Mouse (Mus musculus) neural tube, embryonic 14.5 days (tissue): ENCODE results near the gene Bnipl. TPM values are rescaled to one million over a fixed set of nuclear protein-coding genes. Genes with fewer than 3 reads are reported as not detected.

Experiments
- ATAC-seq: fragments of 200-750 bp; cut with Nextera tagmentation; 2 replicates; pipeline ENCODE4 v1.8.0; 2017; ENCODE audit warnings: low read depth, mild to moderate bottlenecking, moderate TSS enrichment, moderate library complexity
- H3K27ac ChIP-seq: fragments of 300-500 bp; sonication (generic); 2 replicates; pipeline ENCODE4 v1.5.1; 2014; ENCODE audit warnings: low read depth, mild to moderate bottlenecking, control low read depth, low read length, moderate library complexity, mixed read lengths
- H3K27me3 ChIP-seq: fragments of 300-500 bp; sonication (generic); 2 replicates; pipeline ENCODE4 v1.6.1; 2014; ENCODE audit warnings: low read length; ENCODE audit not compliant: control insufficient read depth, insufficient read depth
- H3K36me3 ChIP-seq: fragments of 300-500 bp; sonication (generic); 2 replicates; pipeline ENCODE4 v1.6.1; 2014; ENCODE audit warnings: low read length, mixed read lengths; ENCODE audit not compliant: control insufficient read depth, insufficient read depth
- H3K4me1 ChIP-seq: fragments of 300-500 bp; sonication (generic); 2 replicates; pipeline ENCODE4 v1.6.1; 2014; ENCODE audit warnings: low read length; ENCODE audit not compliant: control insufficient read depth, insufficient read depth
- H3K4me2 ChIP-seq: fragments of 300-500 bp; sonication (generic); 2 replicates; pipeline ENCODE4 v1.6.1; 2014; ENCODE audit warnings: mild to moderate bottlenecking, low read depth, low read length, control low read depth
- H3K4me3 ChIP-seq: fragments of 300-500 bp; sonication (generic); 2 replicates; pipeline ENCODE4 v1.5.1; 2014; ENCODE audit warnings: low read depth, low read length, control low read depth, mixed read lengths
- H3K9ac ChIP-seq: fragments of 300-500 bp; sonication (generic); replicated peaks from 2 replicates; pipeline ENCODE4 v1.6.1; 2014; ENCODE audit warnings: low read depth, mild to moderate bottlenecking, control low read depth, low read length, mixed read lengths
- H3K9me3 ChIP-seq: fragments of 300-500 bp; sonication (generic); 2 replicates; pipeline ENCODE4 v1.6.1; 2016; ENCODE audit warnings: low read length; ENCODE audit not compliant: control insufficient read depth
- WGBS: fragments of 180-500 bp; shearing (Covaris S2); extraction: QIAGEN DNeasy Blood & Tissue Kit; methylation state at CpG from one replicate; pipeline ENCODE4 v1.1.7; 2014; 5-methylcytosine and 5-hydroxymethylcytosine counted together
- polyA plus RNA-seq: library from polyadenylated mRNA; unstranded; fragments of >200 nt; fragmentation: Nextera tagmentation; extraction: Ambion mirVana; gene quantifications from 2 replicates; pipeline ENCODE4 v1.2.1, GENCODE M21; 2014

Gene Bnipl
- polyA plus RNA-seq, 1 experiment from 2014 or later: 0.28 TPM

DNA sequence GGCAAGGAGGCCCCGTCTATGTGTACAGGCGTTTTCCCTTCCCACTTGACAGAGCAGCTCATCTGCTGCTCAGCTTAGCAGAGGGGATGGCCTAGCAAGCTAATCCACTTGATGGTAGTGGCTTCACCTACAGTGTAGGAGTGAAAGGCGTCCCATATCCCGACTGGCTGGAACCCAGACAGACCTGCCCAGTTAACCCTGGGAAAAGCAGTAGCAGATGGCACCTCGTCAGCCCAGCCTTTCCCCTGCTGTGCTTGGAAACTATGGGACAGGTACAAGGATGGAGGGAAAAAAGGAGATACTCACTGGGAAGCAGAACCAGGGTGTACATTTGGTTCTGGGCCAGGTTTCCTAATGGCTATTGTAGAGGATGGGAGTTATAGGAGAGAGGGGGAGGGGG, 632 bp downstream of the Bnipl start:
- H3K9ac ChIP-seq: no peak overlapping the region
- no peaks in the 10 kb centered on the region for H3K4me1 ChIP-seq
- ATAC-seq: no peak
- H3K4me3 ChIP-seq: no peak overlapping the region
- H3K27me3 ChIP-seq: no peaks in the 10 kb centered on the region
- H3K4me2 ChIP-seq: no peak overlapping the region
- no peaks in the 10 kb centered on the region for H3K9me3 ChIP-seq
- H3K36me3 ChIP-seq: peaks cover 10% of the 10 kb centered on the region
- WGBS: 76% methylated on average over 5 of the region's 5 CpGs
- no peak overlapping the region for H3K27ac ChIP-seq

DNA sequence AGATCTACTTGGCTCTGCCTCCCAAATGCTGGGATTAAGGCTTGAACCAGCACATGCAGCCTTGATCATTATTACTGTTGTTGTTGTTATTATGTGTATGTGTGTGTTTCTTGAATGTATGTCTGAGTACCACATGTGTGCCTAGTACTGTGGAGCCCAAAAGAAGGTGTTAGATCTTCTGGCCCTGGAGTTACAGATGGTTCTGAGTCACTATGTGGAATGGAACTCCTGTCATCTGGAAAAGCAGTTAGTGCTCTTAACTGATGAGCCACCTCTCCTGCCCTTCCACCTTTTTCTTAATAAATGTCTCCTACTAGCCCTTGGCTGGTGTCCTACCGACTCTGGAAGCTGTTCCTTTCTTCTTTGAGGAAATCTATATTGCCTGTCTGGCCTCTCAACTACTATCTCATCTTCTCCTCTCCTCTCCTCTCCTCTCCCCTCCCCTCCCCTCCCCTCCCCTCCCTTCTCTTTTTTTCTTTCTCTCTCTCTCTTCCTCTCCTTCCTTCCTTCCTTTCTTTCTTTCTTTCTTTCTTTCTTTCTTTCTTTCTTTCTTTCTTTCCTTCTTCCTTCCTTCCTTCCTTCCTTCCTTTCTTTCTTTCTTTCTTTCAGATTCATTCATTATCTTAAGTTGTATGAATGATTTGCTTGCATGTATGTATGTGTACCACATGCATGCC, 3.2 kb downstream of the Bnipl start:
- WGBS: 68% methylated on average over 1 of the region's 1 CpGs
- ATAC-seq: no peak
- H3K9ac ChIP-seq: no peak overlapping the region
- no peaks in the 10 kb centered on the region for H3K27me3 ChIP-seq
- no peak overlapping the region for H3K4me2 ChIP-seq
- no peaks in the 10 kb centered on the region for H3K9me3 ChIP-seq
- no peaks in the 10 kb centered on the region for H3K4me1 ChIP-seq
- H3K36me3 ChIP-seq: no peaks in the 10 kb centered on the region
- H3K27ac ChIP-seq: no peak overlapping the region
- no peak overlapping the region for H3K4me3 ChIP-seq

DNA sequence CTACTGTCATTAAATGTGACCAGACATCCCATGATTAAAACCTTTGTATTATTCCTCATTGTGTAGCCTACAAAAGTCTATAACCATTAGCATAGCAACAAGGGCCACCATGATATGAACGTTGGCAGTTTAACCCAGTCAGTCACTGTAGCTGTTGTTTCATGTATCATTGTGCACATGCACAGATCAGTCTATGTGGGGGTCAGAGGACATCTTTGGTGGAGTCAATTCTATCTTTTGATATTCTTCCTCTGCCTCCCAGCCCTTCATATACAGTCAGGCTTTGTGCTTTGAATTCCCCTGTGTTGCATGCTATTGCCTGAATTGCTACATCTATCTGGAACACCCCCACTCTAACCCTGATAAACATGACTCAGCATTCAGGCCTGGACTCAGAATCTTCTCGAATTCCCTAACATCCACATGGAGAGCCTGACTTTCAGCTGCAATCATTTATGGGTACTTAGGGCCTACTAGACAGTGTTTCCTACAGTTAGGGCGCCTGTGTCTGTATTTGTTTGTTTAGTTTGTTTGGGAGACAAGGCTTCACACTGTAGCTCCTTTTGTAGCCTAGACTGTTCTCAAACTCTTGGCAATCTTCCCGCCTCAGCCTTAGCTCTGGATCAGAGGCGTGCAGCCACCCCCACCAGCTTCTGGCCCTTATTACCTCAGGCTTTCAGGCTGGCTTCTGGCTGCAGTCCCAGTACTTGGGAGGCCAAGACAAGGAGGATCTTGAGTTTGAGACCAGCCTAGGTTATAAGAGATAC, 4.3 kb downstream of the Bnipl start:
- H3K9ac ChIP-seq: no peak overlapping the region
- no peak overlapping the region for H3K4me3 ChIP-seq
- no peak for ATAC-seq
- no peaks in the 10 kb centered on the region for H3K9me3 ChIP-seq
- H3K27me3 ChIP-seq: no peaks in the 10 kb centered on the region
- H3K36me3 ChIP-seq: no peaks in the 10 kb centered on the region
- H3K4me1 ChIP-seq: no peaks in the 10 kb centered on the region
- no peak overlapping the region for H3K27ac ChIP-seq
- 81% methylated on average over 5 of the region's 5 CpGs for WGBS
- H3K4me2 ChIP-seq: no peak overlapping the region

DNA sequence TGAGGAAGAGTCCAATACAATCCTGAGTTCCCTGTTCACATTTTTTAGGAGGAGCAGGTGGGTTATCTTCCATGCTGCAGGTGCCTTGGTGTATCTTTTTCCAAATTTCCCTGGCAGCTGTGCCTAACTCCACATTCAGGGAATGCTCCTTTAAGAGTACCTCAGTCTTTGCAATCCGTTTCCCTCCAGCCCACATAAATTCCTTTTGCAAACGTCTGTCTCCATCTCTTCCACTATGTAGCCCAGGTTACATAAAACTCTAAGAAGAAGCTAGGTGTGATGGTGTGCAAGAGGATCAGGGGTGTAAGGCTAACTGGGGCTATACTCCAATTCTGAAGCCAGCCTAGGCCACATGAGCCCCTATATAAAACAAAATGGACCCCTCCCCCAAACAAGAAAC, 7.9 kb downstream of the Bnipl start:
- H3K4me1 ChIP-seq: no peaks in the 10 kb centered on the region
- no peaks in the 10 kb centered on the region for H3K9me3 ChIP-seq
- H3K27me3 ChIP-seq: no peaks in the 10 kb centered on the region
- no peak overlapping the region for H3K4me2 ChIP-seq
- no peaks in the 10 kb centered on the region for H3K36me3 ChIP-seq
- no peak overlapping the region for H3K9ac ChIP-seq
- H3K4me3 ChIP-seq: no peak overlapping the region
- no peak overlapping the region for H3K27ac ChIP-seq
- 88% methylated on average over 2 of the region's 2 CpGs for WGBS
- no peak for ATAC-seq

DNA sequence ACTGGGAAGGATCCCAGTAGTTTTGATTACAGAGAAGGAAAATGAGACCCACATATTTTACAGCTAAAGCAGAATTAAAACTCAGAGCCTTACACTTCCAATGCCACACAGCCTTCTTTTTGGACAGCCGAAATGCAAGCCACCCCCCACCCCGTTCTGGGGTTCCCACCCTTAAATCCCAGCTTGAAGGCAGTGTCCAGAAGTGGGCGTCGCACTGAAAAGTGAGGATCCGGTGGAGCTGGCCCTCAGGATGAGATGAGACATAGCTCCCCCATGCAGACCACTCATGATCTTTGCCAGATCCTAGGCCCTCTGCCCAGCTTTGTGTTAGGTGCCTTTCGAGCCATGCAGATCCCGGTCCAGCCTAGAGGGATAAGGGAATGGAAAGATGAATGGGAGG, 9.5 kb downstream of the Bnipl start, which contains the start of gene Gm128:
Gm128 (minus strand) TSS at position 101 of the 400 bp plus-strand sequence.
- H3K9me3 ChIP-seq: no peaks in the 10 kb centered on the region
- H3K4me3 ChIP-seq: no peak within 1 kb of the TSS
- no peak within 1 kb of the TSS for H3K9ac ChIP-seq
- H3K4me2 ChIP-seq: no peak within 1 kb of the TSS
- H3K27ac ChIP-seq: no peak within 1 kb of the TSS
- no peaks in the 10 kb centered on the region for H3K36me3 ChIP-seq
- H3K27me3 ChIP-seq: no peaks in the 10 kb centered on the region
- 78% methylated on average over 7 of the region's 7 CpGs for WGBS
- H3K4me1 ChIP-seq: no peaks in the 10 kb centered on the region
- ATAC-seq: no peak

DNA sequence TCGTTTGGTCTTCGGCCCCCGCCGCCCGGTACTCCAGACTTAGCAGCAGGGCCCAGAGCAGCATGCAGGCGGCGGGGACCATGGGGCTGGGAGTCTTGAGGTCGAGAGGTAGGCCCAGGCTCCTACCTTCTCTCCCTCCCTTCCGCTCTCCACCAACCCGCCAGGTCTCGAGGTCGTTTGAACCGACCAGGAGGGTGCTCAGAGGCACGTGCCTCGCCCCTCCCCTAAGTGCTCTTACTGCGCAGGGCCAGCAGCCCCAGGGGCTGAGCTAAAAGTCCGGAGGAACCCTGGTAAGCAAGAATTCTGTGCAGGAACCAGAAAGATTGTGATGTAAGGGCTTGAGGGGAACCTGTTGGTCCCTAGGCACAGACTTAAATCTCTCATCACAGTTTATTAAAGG, 10.1 kb downstream of the Bnipl start:
- no peak overlapping the region for H3K4me2 ChIP-seq
- no peak overlapping the region for H3K4me3 ChIP-seq
- H3K9ac ChIP-seq: no peak overlapping the region
- H3K36me3 ChIP-seq: 0 out of 2 replicates have a peak, but pooled peaks cover 3% of the 10 kb centered on the region
- no peak overlapping the region for H3K27ac ChIP-seq
- H3K27me3 ChIP-seq: no peaks in the 10 kb centered on the region
- no peak for ATAC-seq
- H3K4me1 ChIP-seq: no peaks in the 10 kb centered on the region
- H3K9me3 ChIP-seq: no peaks in the 10 kb centered on the region
- 41% methylated on average over 17 of the region's 17 CpGs for WGBS

DNA sequence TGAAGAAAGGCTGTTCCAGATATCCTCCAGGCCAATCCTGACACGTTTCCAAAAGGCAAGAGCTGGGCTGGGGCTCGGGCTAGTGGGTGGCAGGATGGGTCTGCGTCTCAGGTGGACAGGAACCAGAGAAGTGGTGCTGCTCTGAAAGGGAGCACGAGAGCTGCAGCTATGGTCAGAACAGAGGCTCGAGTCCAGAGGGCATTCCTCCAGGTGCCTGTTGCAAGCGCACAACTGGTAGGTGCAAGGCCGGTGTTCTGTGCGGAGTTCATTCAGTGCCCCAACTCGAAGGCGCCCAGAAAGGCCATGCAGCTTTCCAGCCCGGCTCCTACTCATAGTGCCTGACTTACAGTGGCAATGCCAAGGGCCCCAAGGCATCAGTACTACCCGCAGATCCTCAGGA, 11.0 kb downstream of the Bnipl start:
- ATAC-seq: no peak
- Histone ChIP-seq H3K4me1 (no peaks in the 10 kb centered on the region), H3K9me3 (no peaks in the 10 kb centered on the region), H3K27ac (no peak overlapping the region), H3K9ac (no peak overlapping the region), H3K27me3 (no peaks in the 10 kb centered on the region), H3K4me2 (no peak overlapping the region), H3K4me3 (no peak overlapping the region), H3K36me3 (peaks cover 11% of the 10 kb centered on the region)
- WGBS: 93% methylated on average over 12 of the region's 12 CpGs

DNA sequence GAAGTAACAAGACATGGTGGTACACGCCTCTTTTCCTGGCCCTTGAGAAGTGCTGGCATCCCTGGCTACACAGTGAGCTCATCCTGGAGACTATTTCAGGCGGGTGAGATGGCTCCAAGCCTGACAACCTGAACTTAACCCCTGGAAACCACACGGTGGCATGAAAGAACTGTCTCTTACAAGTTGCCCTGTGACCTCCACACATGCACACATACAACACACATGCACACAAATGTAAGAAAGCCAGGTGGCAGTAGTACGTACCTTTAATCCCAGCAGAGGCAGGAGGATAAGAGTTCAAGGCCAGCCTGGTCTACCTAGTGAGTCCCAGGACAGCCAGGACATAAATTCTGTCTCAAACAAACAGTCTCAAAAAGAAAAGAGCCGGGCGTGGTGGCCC, 12.0 kb downstream of the Bnipl start:
- Histone ChIP-seq H3K4me3 (no peak overlapping the region), H3K4me2 (no peak overlapping the region), H3K9me3 (no peaks in the 10 kb centered on the region), H3K4me1 (no peaks in the 10 kb centered on the region), H3K27me3 (no peaks in the 10 kb centered on the region), H3K9ac (no peak overlapping the region), H3K27ac (no peak overlapping the region), H3K36me3 (peaks cover 21% of the 10 kb centered on the region)
- ATAC-seq: no peak
- WGBS: 92% methylated on average over 6 of the region's 6 CpGs

DNA sequence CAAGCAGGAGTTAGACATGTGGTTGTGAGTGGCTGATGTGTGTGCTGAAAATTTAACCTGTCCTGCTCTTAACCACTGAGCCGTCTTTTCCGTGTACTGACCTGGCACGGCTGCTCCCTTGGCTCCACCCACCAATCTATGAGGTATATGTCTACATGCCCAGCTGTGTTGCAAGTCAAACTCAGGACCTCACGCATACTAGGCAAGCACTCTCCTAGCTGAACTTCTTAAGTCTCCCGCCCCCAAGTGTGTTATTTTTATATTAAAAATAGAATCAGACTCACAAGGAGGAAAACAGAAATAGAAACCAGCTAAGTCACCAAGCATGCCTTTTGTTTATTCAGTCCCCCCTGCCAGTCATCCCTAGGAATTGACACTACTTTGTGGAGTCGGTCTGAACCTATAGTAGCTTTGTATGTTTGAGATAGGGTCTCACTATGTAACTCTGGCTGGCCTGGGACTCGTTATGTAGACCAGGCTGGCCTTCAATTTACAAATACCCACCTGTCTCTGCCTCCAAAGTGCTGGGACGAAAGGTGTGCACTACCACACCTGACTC, 13.4 kb downstream of the Bnipl start:
- Histone ChIP-seq H3K27me3 (no peaks in the 10 kb centered on the region), H3K4me2 (no peak overlapping the region), H3K9me3 (no peaks in the 10 kb centered on the region), H3K4me1 (no peaks in the 10 kb centered on the region), H3K27ac (no peak overlapping the region), H3K36me3 (peaks cover 31% of the 10 kb centered on the region), H3K9ac (no peak overlapping the region), H3K4me3 (no peak overlapping the region)
- WGBS: 89% methylated on average over 8 of the region's 8 CpGs
- no peak for ATAC-seq
